Mouse (Mus musculus) neural tube, embryonic 14.5 days (tissue): ENCODE measurements at regions not wholly inside any gene's neighbourhood (a gene's known extent, or its start where the extent isn't known, plus 50 kb on each side); places are given as distances from the start of the nearest gene placed in this dataset.

Experiments used
- ATAC-seq: fragments of 200-750 bp; cut with Nextera tagmentation; 2 replicates; pipeline ENCODE4 v1.8.0; 2017; ENCODE audit warnings: low read depth, mild to moderate bottlenecking, moderate TSS enrichment, moderate library complexity
- H3K27ac ChIP-seq: fragments of 300-500 bp; sonication (generic); 2 replicates; pipeline ENCODE4 v1.5.1; 2014; ENCODE audit warnings: low read depth, mild to moderate bottlenecking, control low read depth, low read length, moderate library complexity, mixed read lengths
- H3K27me3 ChIP-seq: fragments of 300-500 bp; sonication (generic); 2 replicates; pipeline ENCODE4 v1.6.1; 2014; ENCODE audit warnings: low read length; ENCODE audit not compliant: control insufficient read depth, insufficient read depth
- H3K36me3 ChIP-seq: fragments of 300-500 bp; sonication (generic); 2 replicates; pipeline ENCODE4 v1.6.1; 2014; ENCODE audit warnings: low read length, mixed read lengths; ENCODE audit not compliant: control insufficient read depth, insufficient read depth
- H3K4me1 ChIP-seq: fragments of 300-500 bp; sonication (generic); 2 replicates; pipeline ENCODE4 v1.6.1; 2014; ENCODE audit warnings: low read length; ENCODE audit not compliant: control insufficient read depth, insufficient read depth
- H3K4me2 ChIP-seq: fragments of 300-500 bp; sonication (generic); 2 replicates; pipeline ENCODE4 v1.6.1; 2014; ENCODE audit warnings: mild to moderate bottlenecking, low read depth, low read length, control low read depth
- H3K4me3 ChIP-seq: fragments of 300-500 bp; sonication (generic); 2 replicates; pipeline ENCODE4 v1.5.1; 2014; ENCODE audit warnings: low read depth, low read length, control low read depth, mixed read lengths
- H3K9ac ChIP-seq: fragments of 300-500 bp; sonication (generic); replicated peaks from 2 replicates; pipeline ENCODE4 v1.6.1; 2014; ENCODE audit warnings: low read depth, mild to moderate bottlenecking, control low read depth, low read length, mixed read lengths
- H3K9me3 ChIP-seq: fragments of 300-500 bp; sonication (generic); 2 replicates; pipeline ENCODE4 v1.6.1; 2016; ENCODE audit warnings: low read length; ENCODE audit not compliant: control insufficient read depth
- WGBS: fragments of 180-500 bp; shearing (Covaris S2); extraction: QIAGEN DNeasy Blood & Tissue Kit; methylation state at CpG from one replicate; pipeline ENCODE4 v1.1.7; 2014; 5-methylcytosine and 5-hydroxymethylcytosine counted together

- Histone ChIP-seq H3K9ac (no peak overlapping the region), H3K4me2 (no peak overlapping the region), H3K27ac (no peak overlapping the region), H3K36me3 (no peaks in the 10 kb centered on the region), H3K4me1 (peaks cover 8% of the 10 kb centered on the region; the same call in 1 of the 2 replicates), H3K27me3 (no peaks in the 10 kb centered on the region), H3K4me3 (no peak overlapping the region), H3K9me3 (no peaks in the 10 kb centered on the region)
- peak; percentile 34 for ATAC-seq
- 75% methylated on average over 5 of the region's 5 CpGs for WGBS
Measured at GRCm38 (mm10) chr5:43093647-43094326, 139.2 kb upstream of the Cpeb2 start.

GRCm38 (mm10) chr5:43094329-43094898, 138.6 kb upstream of the Cpeb2 start:
- WGBS = 11% methylated on average over 7 of the region's 7 CpGs
- no peak overlapping the region for H3K27ac ChIP-seq
- no peaks in the 10 kb centered on the region for H3K27me3 ChIP-seq

GRCm38 (mm10) chr5:43102000-43102459, 130.9 kb upstream of the Cpeb2 start:
- H3K9me3 ChIP-seq = no peaks in the 10 kb centered on the region

More at GRCm38 (mm10) chr5:43094329-43094898, 138.6 kb upstream of the Cpeb2 start:
- H3K9ac ChIP-seq = no peak overlapping the region
- ATAC-seq = peak; percentile 76
- H3K4me1 ChIP-seq = peaks cover 8% of the 10 kb centered on the region; the same call in 1 of the 2 replicates
- no peak overlapping the region for H3K4me3 ChIP-seq
- no peak overlapping the region for H3K4me2 ChIP-seq
- no peaks in the 10 kb centered on the region for H3K36me3 ChIP-seq
- no peaks in the 10 kb centered on the region for H3K9me3 ChIP-seq

GRCm38 (mm10) chr5:43102590-43102989, 130.4 kb upstream of the Cpeb2 start:
- Histone ChIP-seq H3K4me3 (no peak overlapping the region), H3K27me3 (no peaks in the 10 kb centered on the region), H3K4me1 (peaks cover 1% of the 10 kb centered on the region; the same call in 1 of the 2 replicates), H3K4me2 (no peak overlapping the region), H3K9ac (no peak overlapping the region), H3K9me3 (no peaks in the 10 kb centered on the region), H3K27ac (no peak overlapping the region), H3K36me3 (no peaks in the 10 kb centered on the region)
- no peak for ATAC-seq
- WGBS = 53% methylated on average over 3 of the region's 3 CpGs

More at GRCm38 (mm10) chr5:43102000-43102459, 130.9 kb upstream of the Cpeb2 start:
- Histone ChIP-seq H3K4me2 (no peak overlapping the region), H3K4me1 (no peaks in the 10 kb centered on the region), H3K4me3 (no peak overlapping the region), H3K36me3 (no peaks in the 10 kb centered on the region), H3K27me3 (no peaks in the 10 kb centered on the region), H3K27ac (no peak overlapping the region), H3K9ac (no peak overlapping the region)
- ATAC-seq = peak; percentile 61; the same call in 1 of the 2 replicates
- WGBS = 19% methylated on average over 4 of the region's 4 CpGs

GRCm38 (mm10) chr5:43103728-43104127, 129.2 kb upstream of the Cpeb2 start:
- H3K4me1 ChIP-seq = peaks cover 4% of the 10 kb centered on the region; the same call in 1 of the 2 replicates
- no peaks in the 10 kb centered on the region for H3K36me3 ChIP-seq
- WGBS = 82% methylated on average over 7 of the region's 7 CpGs
- H3K4me2 ChIP-seq = no peak overlapping the region
- H3K27ac ChIP-seq = no peak overlapping the region
- H3K9ac ChIP-seq = no peak overlapping the region
- no peaks in the 10 kb centered on the region for H3K9me3 ChIP-seq
- H3K4me3 ChIP-seq = no peak overlapping the region
- H3K27me3 ChIP-seq = no peaks in the 10 kb centered on the region
- no peak for ATAC-seq

GRCm38 (mm10) chr5:43105528-43105927, 127.4 kb upstream of the Cpeb2 start:
- ATAC-seq = no peak
- 72% methylated on average over 5 of the region's 5 CpGs for WGBS
- Histone ChIP-seq H3K27me3 (no peaks in the 10 kb centered on the region), H3K4me1 (peaks cover 4% of the 10 kb centered on the region; the same call in 1 of the 2 replicates), H3K9ac (no peak overlapping the region), H3K4me3 (no peak overlapping the region), H3K36me3 (no peaks in the 10 kb centered on the region), H3K9me3 (no peaks in the 10 kb centered on the region), H3K4me2 (no peak overlapping the region), H3K27ac (no peak overlapping the region)

- peak; percentile 21; the same call in 1 of the 2 replicates for ATAC-seq
- H3K27ac ChIP-seq = no peak overlapping the region
- WGBS = 74% methylated on average over 9 of the region's 9 CpGs
- H3K36me3 ChIP-seq = no peaks in the 10 kb centered on the region
- peaks cover 4% of the 10 kb centered on the region; the same call in 1 of the 2 replicates for H3K4me1 ChIP-seq
- H3K9ac ChIP-seq = no peak overlapping the region
- no peak overlapping the region for H3K4me2 ChIP-seq
- no peaks in the 10 kb centered on the region for H3K9me3 ChIP-seq
- H3K27me3 ChIP-seq = no peaks in the 10 kb centered on the region
- no peak overlapping the region for H3K4me3 ChIP-seq
Measured at GRCm38 (mm10) chr5:43107436-43108259, 125.3 kb upstream of the Cpeb2 start.

GRCm38 (mm10) chr5:43108260-43108589, 124.7 kb upstream of the Cpeb2 start:
- 67% methylated on average over 2 of the region's 2 CpGs for WGBS

More at GRCm38 (mm10) chr5:43108260-43108589, 124.7 kb upstream of the Cpeb2 start:
- Histone ChIP-seq H3K36me3 (no peaks in the 10 kb centered on the region), H3K9ac (no peak overlapping the region), H3K4me3 (no peak overlapping the region), H3K4me2 (no peak overlapping the region), H3K9me3 (no peaks in the 10 kb centered on the region), H3K27ac (no peak overlapping the region), H3K4me1 (peaks cover 4% of the 10 kb centered on the region; the same call in 1 of the 2 replicates), H3K27me3 (no peaks in the 10 kb centered on the region)
- ATAC-seq = peak; percentile 79
